Mouse (Mus musculus) midbrain, postnatal 0 days (tissue): ENCODE data around the gene Ccdc96. TPM values are rescaled to one million over a fixed set of nuclear protein-coding genes. Genes with fewer than 3 reads are reported as not detected.

Experiments
- ATAC-seq: fragments of 200-750 bp; cut with Nextera tagmentation; 2 replicates; pipeline ENCODE4 v1.8.0; 2017; ENCODE audit warnings: moderate number of reproducible peaks, mild to moderate bottlenecking, moderate TSS enrichment, moderate library complexity; ENCODE audit not compliant: low FRiP score
- DNase-seq: peaks from one replicate; pipeline ENCODE4 v3.0.0-alpha.2; 2015; ENCODE audit warnings: low spot score
- H3K27ac ChIP-seq: fragments of 300-500 bp; sonication (generic); 2 replicates; pipeline ENCODE4 v1.5.1; 2014; ENCODE audit warnings: low read depth, mild to moderate bottlenecking, low read length, mixed read lengths
- H3K27me3 ChIP-seq: fragments of 300-500 bp; sonication (generic); 2 replicates; pipeline ENCODE4 v1.6.1; 2014; ENCODE audit warnings: low read length, control low read depth, mixed read lengths; ENCODE audit not compliant: insufficient read depth
- H3K36me3 ChIP-seq: fragments of 300-500 bp; sonication (generic); 2 replicates; pipeline ENCODE4 v1.6.1; 2014; ENCODE audit warnings: low read length, control low read depth, mixed read lengths; ENCODE audit not compliant: insufficient read depth
- H3K4me1 ChIP-seq: fragments of 300-500 bp; sonication (generic); 2 replicates; pipeline ENCODE4 v1.6.1; 2014; ENCODE audit warnings: mild to moderate bottlenecking, control low read depth, antibody characterized with exemption, low read length, mixed read lengths; ENCODE audit not compliant: insufficient read depth
- H3K4me2 ChIP-seq: fragments of 300-500 bp; sonication (generic); 2 replicates; pipeline ENCODE4 v1.6.1; 2014; ENCODE audit warnings: low read depth, mild to moderate bottlenecking, low read length, mixed read lengths; ENCODE audit not compliant: poor library complexity, severe bottlenecking
- H3K4me3 ChIP-seq: fragments of 300-500 bp; sonication (generic); 2 replicates; pipeline ENCODE4 v1.5.1; 2014; ENCODE audit warnings: low read depth, mild to moderate bottlenecking, low read length, moderate library complexity
- H3K9ac ChIP-seq: fragments of 300-500 bp; sonication (generic); replicated peaks from 2 replicates; pipeline ENCODE4 v1.6.1; 2014; ENCODE audit warnings: mild to moderate bottlenecking, low read length, moderate library complexity, mixed read lengths; ENCODE audit not compliant: poor library complexity, severe bottlenecking
- H3K9me3 ChIP-seq: fragments of 300-500 bp; sonication (generic); 2 replicates; pipeline ENCODE4 v1.6.1; 2016; ENCODE audit warnings: low read length, control low read depth
- CTCF ChIP-seq: IDR thresholded peaks from 2 replicates; pipeline ENCODE4 v1.5.1; 2016; ENCODE audit warnings: antibody characterized with exemption, mild to moderate bottlenecking
- WGBS: fragments of 180-500 bp; shearing (Covaris S2); extraction: QIAGEN DNeasy Blood & Tissue Kit; methylation state at CpG from one replicate; pipeline ENCODE4 v1.1.7; 2014; 5-methylcytosine and 5-hydroxymethylcytosine counted together
- polyA plus RNA-seq: library from polyadenylated mRNA; unstranded; fragments of >200 nt; fragmentation: Nextera tagmentation; extraction: Ambion mirVana; gene quantifications from 2 replicates; pipeline ENCODE4 v1.2.1, GENCODE M21; 2015
- total RNA-seq: library from RNA; depleted of rRNA; stranded (reverse); fragments of >200 nt; gene quantifications from 2 replicates; pipeline ENCODE4 v1.2.3, GENCODE M21; 2014; rRNA removed

Ccdc96 gene
- total and polyA plus RNA-seq, 2 experiments from 2014 or later = 2.3 to 3.2 TPM

DNA sequence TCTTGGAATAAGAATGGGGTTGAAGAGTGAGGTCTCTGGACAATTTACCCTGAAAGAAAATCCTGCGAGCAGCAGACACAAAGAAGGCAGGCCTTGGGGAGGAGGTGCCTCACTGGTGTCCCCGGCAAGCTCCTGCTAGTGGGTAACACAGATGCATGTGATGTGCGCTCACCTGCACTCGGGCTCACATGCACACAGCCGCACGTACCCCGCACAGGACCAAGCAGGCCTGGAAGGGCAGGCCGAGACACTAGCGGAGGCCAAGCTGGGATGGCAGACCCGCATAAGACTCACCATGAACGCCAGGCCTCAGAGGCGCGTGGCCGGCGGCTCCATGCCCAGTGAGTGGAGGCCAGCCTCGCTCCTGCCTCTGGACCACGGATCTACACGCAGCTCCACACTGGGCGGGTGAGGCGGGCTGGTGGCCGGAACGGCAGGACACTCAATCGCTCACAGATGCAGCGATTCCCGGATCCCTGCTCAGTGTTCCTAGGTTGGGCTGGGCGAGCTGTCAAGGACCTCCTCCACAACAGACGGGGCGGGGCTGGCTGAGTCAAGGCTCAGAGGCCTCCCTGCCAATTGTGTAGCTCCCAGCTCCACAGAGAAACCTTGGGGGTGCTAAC, 45.9 kb downstream of the Ccdc96 start:
- H3K4me1 ChIP-seq = peaks cover 7% of the 10 kb centered on the region; the same call in 1 of the 2 replicates
- peak overlapping the region; percentile 79 for H3K4me3 ChIP-seq
- TF ChIP-seq CTCF = no peak; the same call in 1 of the 2 replicates
- H3K4me2 ChIP-seq = peak overlapping the region; percentile 52
- peak; percentile 94 for ATAC-seq
- H3K36me3 ChIP-seq = no peaks in the 10 kb centered on the region
- H3K27ac ChIP-seq = peak overlapping the region; percentile 88
- H3K9me3 ChIP-seq = no peaks in the 10 kb centered on the region
- DNase-seq = peak; percentile 95
- WGBS = under 1% methylated on average over 28 of the region's 28 CpGs
- H3K27me3 ChIP-seq = no peaks in the 10 kb centered on the region
- peak overlapping the region; percentile 86 for H3K9ac ChIP-seq

DNA sequence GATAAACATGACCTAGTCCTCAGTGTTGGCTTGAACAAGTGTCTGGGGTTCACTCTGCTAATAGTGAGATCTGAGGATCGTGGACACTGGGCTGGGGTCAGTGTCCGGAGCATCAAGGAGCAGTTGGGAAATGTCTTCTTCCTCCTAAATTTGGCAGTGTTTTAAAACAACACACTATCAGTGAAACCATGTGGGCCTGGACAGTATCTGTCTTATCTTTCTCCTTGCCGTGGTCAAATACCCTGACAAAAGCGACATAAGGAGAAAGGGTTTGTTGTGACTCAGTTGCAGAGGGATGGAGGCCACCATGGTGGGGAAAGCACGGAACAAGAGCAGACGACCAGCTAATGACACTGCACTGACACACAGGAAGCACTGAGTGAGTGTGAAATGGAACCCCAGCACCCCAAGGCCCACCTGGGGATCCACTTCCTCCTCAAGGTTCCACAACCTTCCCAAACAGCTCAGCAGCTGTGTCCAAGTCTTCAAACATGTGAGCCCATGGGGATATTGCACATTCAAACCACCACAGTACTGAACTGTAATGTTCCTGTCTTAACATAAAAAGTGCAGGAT, 50.2 kb downstream of the Ccdc96 start:
- H3K27ac ChIP-seq = no peak overlapping the region
- no peak overlapping the region for H3K4me3 ChIP-seq
- H3K27me3 ChIP-seq = no peaks in the 10 kb centered on the region
- DNase-seq (no peak), ATAC-seq (no peak)
- no peak overlapping the region for H3K9ac ChIP-seq
- no peaks in the 10 kb centered on the region for H3K4me1 ChIP-seq
- H3K36me3 ChIP-seq = no peaks in the 10 kb centered on the region
- no peak overlapping the region for H3K4me2 ChIP-seq
- no peak for TF ChIP-seq CTCF
- WGBS = 91% methylated on average over 6 of the region's 6 CpGs
- H3K9me3 ChIP-seq = no peaks in the 10 kb centered on the region

DNA sequence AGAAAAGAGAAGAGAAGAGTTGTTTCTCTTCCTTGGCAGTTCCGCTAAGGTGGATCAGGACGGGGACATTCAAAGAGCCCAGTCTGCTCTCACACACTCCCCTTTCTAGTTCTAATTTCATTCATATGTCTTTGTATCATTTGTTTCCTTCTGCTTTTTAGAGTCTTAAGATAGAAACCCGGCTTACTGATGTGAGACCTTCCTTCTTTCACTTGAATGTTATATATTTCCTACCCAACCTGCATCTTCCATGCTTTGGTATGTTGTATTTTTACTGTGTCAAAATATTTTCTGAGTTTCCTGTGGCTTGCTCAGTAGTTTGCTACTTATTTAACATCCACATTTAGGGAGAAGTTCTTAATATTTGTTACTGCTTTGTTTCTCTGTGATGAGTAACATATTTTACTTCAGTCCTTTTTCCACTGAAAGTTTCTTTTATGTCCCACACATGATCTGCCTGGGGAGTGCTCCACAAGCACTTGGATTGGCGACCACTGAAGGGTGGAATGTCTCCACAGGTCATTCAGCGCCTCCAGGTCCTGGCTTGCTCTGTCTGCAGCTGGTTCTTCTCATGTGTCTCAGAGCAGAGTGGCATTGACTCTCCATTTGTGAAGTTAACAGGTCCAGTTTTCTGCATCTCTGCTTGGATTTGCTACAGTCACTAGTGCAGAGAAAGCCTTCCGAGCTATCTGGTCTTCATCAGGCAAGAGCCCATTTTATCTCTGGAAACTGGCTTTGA, 51.2 kb downstream of the Ccdc96 start:
- Histone ChIP-seq H3K4me3 (no peak overlapping the region), H3K4me2 (no peak overlapping the region), H3K9me3 (no peaks in the 10 kb centered on the region), H3K36me3 (no peaks in the 10 kb centered on the region), H3K9ac (no peak overlapping the region), H3K27me3 (no peaks in the 10 kb centered on the region), H3K4me1 (no peaks in the 10 kb centered on the region), H3K27ac (no peak overlapping the region)
- DNase-seq (no peak), ATAC-seq (no peak)
- 81% methylated on average over 6 of the region's 6 CpGs for WGBS
- TF ChIP-seq CTCF = no peak

DNA sequence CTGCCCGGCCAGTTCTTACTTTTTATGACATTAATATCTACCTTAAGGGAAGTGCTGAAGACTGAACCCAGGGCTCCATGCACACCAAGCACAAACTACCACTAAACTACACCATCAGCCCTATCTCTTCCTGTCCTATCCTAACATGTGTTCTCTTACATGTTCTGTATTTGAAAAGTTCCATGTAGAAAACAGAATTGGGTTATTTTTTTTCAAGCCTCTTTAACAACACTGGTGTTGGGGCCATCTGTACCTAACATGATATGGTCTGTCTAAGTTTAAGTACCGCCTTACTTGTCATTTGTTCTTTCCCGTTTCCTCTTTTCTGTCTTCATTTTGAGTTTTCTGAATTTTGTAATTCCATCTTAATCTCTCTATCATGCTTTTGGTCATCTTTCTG, 52.0 kb downstream of the Ccdc96 start:
- no peak for ATAC-seq
- TF ChIP-seq CTCF = no peak
- no peaks in the 10 kb centered on the region for H3K36me3 ChIP-seq
- no peaks in the 10 kb centered on the region for H3K4me1 ChIP-seq
- H3K9ac ChIP-seq = no peak overlapping the region
- no peak for DNase-seq
- no peaks in the 10 kb centered on the region for H3K9me3 ChIP-seq
- H3K4me3 ChIP-seq = no peak overlapping the region
- 89% methylated on average over 3 of the region's 3 CpGs for WGBS
- no peaks in the 10 kb centered on the region for H3K27me3 ChIP-seq
- H3K4me2 ChIP-seq = no peak overlapping the region
- no peak overlapping the region for H3K27ac ChIP-seq

Other genes with a start within 250 kb of the Ccdc96 start
- gene Sorcs2, start 86.4 kb upstream of the Ccdc96 start, total RNA-seq = 49.2 and 50.3 TPM in 2 replicates
- gene Sorcs2, start 86.4 kb upstream of the Ccdc96 start, polyA plus RNA-seq = 14.1 and 16.1 TPM in 2 replicates
- gene Grpel1, start 19.6 kb upstream of the Ccdc96 start, total RNA-seq = 16.2 and 16.3 TPM in 2 replicates
- 38.4 and 43.4 TPM in 2 replicates for gene Grpel1, start 19.6 kb upstream of the Ccdc96 start, polyA plus RNA-seq
- 26.9 and 27.3 TPM in 2 replicates for gene Tada2b, start 303 bp upstream of the Ccdc96 start, total RNA-seq
- 3.1 and 3.5 TPM in 2 replicates for gene Tada2b, start 303 bp upstream of the Ccdc96 start, polyA plus RNA-seq
- gene Tbc1d14, start 108.7 kb downstream of the Ccdc96 start, total RNA-seq = 29.3 and 30.5 TPM in 2 replicates
- gene Tbc1d14, start 108.7 kb downstream of the Ccdc96 start, polyA plus RNA-seq = 51.0 and 53.3 TPM in 2 replicates
- 71.1 and 93.4 TPM in 2 replicates for gene D5Ertd579e, start 211.4 kb downstream of the Ccdc96 start, total RNA-seq
- 29.2 and 34.2 TPM in 2 replicates for gene D5Ertd579e, start 211.4 kb downstream of the Ccdc96 start, polyA plus RNA-seq